Mouse (Mus musculus) layer of hippocampus, adult 2 months (tissue): ENCODE measurements around the gene Eral1. TPM values are rescaled to one million over a fixed set of nuclear protein-coding genes. Genes with fewer than 3 reads are reported as not detected.

ENCODE experiments used
- DNase-seq, 2 experiments: peaks; one replicate each; pipeline ENCODE4 v3.0.0; 2022; ENCODE audit warnings: low spot score in 2 of 2
- H3K27ac ChIP-seq: fragments of 200-600 bp; 2 replicates; pipeline ENCODE4 v1.8.1; 2022
- H3K4me3 ChIP-seq: fragments of 200-600 bp; 2 replicates; pipeline ENCODE4 v1.8.1; 2022; ENCODE audit warnings: mild to moderate bottlenecking
- CTCF ChIP-seq: fragments of 200-600 bp; conservative IDR thresholded peaks from 2 replicates; pipeline ENCODE4 v1.8.1; 2022; ENCODE audit warnings: antibody characterized with exemption, mild to moderate bottlenecking, moderate library complexity
- long read RNA-seq, 2 experiments: library from polyadenylated mRNA; stranded (forward); transcript quantifications; one replicate each; pipeline ENCODE4 v2.0.0; 2021; ENCODE audit warnings: borderline mapping rate in 2 of 2
- total RNA-seq, 2 experiments: library from RNA; stranded (reverse); gene quantifications; 2 replicates each; pipeline ENCODE4 v1.2.3; 2021

Eral1 gene
- 10 to 100 TPM; 19.5 to 20.1 TPM for total RNA-seq
- long read RNA-seq, experiment 1, transcript Eral1-201 (10 exons, 2,014 nt) = major isoform, 8 of 11 reads
- long read RNA-seq, experiment 1, partial matches to known transcripts = 0 of 11 reads
- long read RNA-seq, experiment 1, other reads (novel, unspliced or antisense) = 2 of 11 reads
- long read RNA-seq, experiment 2, transcript Eral1-201 (10 exons, 2,014 nt) = major isoform, 14 of 19 reads
- long read RNA-seq, experiment 2, partial matches to known transcripts = 2 of 19 reads
- long read RNA-seq, experiment 2, other reads (novel, unspliced or antisense) = 2 of 19 reads

DNA sequence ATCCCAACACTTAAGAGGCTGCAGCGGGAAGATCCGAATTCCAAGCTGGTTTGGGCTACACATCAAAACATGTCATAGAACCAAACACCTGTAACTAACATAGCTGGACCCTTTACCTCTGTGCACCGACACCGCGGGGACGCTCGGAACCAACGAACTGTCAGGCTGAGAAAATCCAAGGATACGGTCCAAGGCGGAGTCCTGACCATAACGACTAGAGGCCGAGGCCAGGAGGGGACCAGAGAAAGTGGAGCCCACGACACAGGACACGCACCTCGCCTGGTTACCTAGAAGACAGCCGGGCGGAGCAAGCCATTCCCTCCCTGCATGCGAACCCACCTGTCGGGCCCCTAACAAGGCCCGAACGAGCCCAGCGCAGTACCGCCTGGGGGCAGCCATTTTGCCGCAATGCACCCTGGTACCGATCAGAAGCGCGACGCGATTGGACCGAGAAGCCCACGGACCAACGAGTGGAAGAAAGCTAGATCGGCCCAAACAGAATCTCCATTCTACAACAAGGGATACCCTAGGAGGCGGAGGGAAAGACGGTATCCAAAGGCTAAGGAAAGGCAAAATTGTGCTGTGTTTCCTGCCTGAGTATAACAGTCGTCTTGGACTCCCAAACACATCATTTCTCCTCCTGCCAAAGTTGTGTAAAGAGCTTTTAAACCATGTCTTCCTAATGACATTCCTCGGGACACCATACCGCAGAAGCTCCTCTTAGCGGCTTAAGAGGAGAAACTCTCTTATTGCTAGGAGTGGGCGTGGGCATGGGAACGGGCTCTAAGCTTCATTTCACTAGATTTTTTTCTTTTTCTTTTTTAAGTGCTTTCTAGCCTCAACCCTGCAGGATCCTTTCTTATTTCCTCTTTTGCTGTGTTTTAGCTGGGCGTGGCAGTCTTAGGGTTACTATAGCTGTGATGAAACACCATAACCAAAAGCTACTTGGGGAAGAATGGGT is at the start of gene Eral1:
Eral1 (minus strand) TSS at position 423 of the 961 bp plus-strand sequence.
- peak; percentile 23 for TF ChIP-seq CTCF
- peak; percentile 79 to 82 for DNase-seq
- H3K4me3 ChIP-seq = peak within 1 kb of the TSS; percentile 93
- peak within 1 kb of the TSS; percentile 84 for H3K27ac ChIP-seq

DNA sequence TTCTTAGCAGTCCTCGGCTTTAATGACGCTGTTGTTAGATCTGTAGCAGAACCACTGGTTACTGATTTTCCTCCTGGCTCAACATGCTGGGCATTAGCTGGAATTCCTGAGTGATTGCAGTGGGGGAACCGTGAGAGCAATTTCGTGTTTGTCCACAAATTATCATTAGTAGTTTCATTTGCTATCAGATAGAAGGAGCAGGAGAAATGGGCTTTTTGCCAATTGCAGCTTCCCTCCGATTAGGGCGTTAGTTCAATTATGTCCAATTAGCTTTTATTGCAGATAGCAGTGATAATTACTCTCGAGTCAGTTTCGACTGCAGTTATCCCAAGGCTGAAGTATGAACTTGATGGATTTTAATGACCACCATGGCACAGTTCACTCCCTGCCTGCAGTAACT is 49.3 kb upstream of the Eral1 start:
- 0 out of 2 replicates have a peak overlapping the region, but pooled peaks have one; percentile 10 for H3K27ac ChIP-seq
- no peak for TF ChIP-seq CTCF
- H3K4me3 ChIP-seq = no peak overlapping the region
- no peak for DNase-seq

DNA sequence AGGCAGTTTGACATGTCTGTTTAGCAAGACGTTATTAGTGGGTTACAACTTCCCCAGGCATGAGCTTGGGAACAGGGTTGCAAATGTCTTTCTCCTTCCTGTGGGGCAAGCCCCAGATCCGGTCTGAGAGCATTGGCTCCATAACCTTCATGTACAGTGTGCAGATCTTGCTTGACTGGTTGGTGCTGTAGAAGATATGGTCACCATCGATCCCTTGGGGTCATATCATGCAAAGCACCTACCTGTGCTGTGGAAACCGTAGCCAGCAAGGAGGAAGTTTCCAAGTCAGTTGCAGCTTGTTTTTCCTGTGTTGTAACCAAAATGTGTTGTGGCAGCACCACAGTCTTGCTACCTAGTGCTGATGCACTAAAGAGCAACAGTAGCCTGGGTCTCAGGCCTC is 46.6 kb upstream of the Eral1 start:
- DNase-seq = no peak
- peak overlapping the region; percentile 40; the same call in 1 of the 2 replicates for H3K27ac ChIP-seq
- no peak overlapping the region for H3K4me3 ChIP-seq
- TF ChIP-seq CTCF = no peak

GRCm38 (mm10) chr11:78125691-78126090 is 45.5 kb upstream of the Eral1 start:
- DNase-seq = no peak
- no peak overlapping the region for H3K4me3 ChIP-seq
- peak overlapping the region; percentile 51; the same call in 1 of the 2 replicates for H3K27ac ChIP-seq
- TF ChIP-seq CTCF = no peak

DNA sequence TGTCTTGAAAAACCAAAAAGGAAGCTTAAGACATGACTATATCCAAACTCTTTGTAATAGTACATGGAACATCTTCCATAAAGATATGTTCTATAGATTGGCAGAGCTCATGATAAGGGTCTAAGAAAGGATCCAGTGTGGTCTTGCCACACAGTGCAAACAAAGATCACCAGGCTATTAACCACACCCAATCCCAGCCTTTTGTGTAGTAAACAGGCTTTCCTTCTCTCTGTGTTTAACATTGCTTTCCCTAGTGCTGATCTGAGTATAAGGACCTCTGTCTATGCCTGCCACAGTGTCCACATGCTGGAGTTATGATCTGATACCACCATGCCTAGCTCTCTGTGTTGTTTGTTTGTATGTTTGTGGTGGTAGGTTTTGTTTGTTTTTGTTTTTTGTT is 43.6 kb upstream of the Eral1 start:
- no peak for TF ChIP-seq CTCF
- H3K27ac ChIP-seq = no peak overlapping the region
- no peak overlapping the region for H3K4me3 ChIP-seq
- no peak for DNase-seq

GRCm38 (mm10) chr11:78122815-78123214 is 42.6 kb upstream of the Eral1 start:
- no peak for DNase-seq
- no peak overlapping the region for H3K27ac ChIP-seq
- H3K4me3 ChIP-seq = no peak overlapping the region
- no peak for TF ChIP-seq CTCF

DNA sequence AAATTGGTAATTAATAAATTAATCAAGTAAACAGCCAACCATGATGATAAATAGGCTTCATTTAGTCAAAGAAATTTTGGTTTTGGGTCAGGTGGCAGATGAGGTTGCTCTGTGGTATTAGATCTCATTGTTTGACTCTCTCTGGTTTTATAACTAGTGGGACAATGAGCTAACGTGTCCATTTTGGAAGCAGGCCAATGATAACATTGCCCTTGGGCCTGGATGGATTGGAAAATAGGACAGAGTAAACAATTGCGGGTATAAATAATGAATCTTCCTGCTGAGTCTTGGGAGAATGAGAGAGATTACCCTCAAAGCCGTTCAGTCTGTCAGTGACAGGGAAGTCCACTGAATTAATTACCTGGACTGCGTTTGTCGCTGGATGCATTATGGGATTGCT is 41.0 kb upstream of the Eral1 start:
- TF ChIP-seq CTCF = no peak
- Histone ChIP-seq H3K27ac (peak overlapping the region; percentile 1; the same call in 1 of the 2 replicates), H3K4me3 (no peak overlapping the region)
- DNase-seq = no peak

GRCm38 (mm10) chr11:78119898-78120297 is 39.7 kb upstream of the Eral1 start:
- H3K27ac ChIP-seq = no peak overlapping the region
- DNase-seq = no peak
- no peak for TF ChIP-seq CTCF
- no peak overlapping the region for H3K4me3 ChIP-seq

GRCm38 (mm10) chr11:78118467-78118866 is 38.3 kb upstream of the Eral1 start:
- DNase-seq = no peak
- H3K27ac ChIP-seq = no peak overlapping the region
- H3K4me3 ChIP-seq = no peak overlapping the region
- TF ChIP-seq CTCF = no peak

DNA sequence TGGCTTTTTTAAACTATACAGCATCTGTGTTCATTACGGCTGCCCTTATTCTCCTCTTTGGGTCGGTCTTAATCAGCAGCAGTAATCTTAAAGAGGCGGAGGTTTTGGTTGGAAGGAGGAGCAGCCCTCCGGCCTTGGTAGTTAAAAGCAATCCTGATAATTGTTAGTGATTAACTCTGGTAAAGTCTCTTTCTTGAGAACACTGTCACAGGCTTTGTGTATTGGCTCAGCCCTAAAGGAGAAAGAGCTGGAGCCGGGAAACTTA is 35.9 kb upstream of the Eral1 start:
- no peak for DNase-seq
- H3K27ac ChIP-seq = peak overlapping the region; percentile 89
- peak overlapping the region; percentile 83 for H3K4me3 ChIP-seq
- no peak for TF ChIP-seq CTCF

- H3K4me3 ChIP-seq = peak overlapping the region; percentile 83
- peak; percentile 91 to 96 for DNase-seq
- no peak for TF ChIP-seq CTCF
- peak overlapping the region; percentile 89 for H3K27ac ChIP-seq
Measured at GRCm38 (mm10) chr11:78115367-78116145, 35.4 kb upstream of the Eral1 start.

- Histone ChIP-seq H3K4me3 (peak overlapping the region; percentile 83), H3K27ac (peak overlapping the region; percentile 88)
- no peak for TF ChIP-seq CTCF
- no peak for DNase-seq
Measured at GRCm38 (mm10) chr11:78114676-78115366, 34.6 kb upstream of the Eral1 start.
